Mouse (Mus musculus) liver (tissue): ENCODE results near the gene Trmt2a.

Experiments used
- DNase-seq: peaks from one replicate; pipeline ENCODE4 v3.0.0-alpha.2; 2020; ENCODE audit warnings: mixed read lengths

Gene Trmt2a

DNA sequence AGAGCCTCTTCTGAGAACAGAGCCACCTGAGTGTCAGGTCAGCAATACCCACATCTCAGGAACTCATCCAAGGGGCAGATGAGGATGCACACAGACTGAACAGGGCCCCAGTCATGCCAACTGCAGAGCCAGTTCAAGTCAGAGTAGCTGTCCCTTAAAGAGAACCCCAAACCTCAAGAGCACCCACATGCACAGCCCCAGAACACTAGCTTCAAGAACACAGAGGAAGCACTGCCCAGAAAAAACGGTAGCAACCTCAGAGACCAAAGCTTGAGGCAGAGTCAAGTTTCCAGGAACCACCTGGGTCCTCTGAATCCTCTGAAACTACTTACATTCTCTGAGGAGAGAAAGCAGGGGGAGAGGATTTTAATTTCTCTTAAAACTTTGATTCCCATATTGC lies 15.0 kb upstream of the Trmt2a start:
- no peak for DNase-seq

DNA sequence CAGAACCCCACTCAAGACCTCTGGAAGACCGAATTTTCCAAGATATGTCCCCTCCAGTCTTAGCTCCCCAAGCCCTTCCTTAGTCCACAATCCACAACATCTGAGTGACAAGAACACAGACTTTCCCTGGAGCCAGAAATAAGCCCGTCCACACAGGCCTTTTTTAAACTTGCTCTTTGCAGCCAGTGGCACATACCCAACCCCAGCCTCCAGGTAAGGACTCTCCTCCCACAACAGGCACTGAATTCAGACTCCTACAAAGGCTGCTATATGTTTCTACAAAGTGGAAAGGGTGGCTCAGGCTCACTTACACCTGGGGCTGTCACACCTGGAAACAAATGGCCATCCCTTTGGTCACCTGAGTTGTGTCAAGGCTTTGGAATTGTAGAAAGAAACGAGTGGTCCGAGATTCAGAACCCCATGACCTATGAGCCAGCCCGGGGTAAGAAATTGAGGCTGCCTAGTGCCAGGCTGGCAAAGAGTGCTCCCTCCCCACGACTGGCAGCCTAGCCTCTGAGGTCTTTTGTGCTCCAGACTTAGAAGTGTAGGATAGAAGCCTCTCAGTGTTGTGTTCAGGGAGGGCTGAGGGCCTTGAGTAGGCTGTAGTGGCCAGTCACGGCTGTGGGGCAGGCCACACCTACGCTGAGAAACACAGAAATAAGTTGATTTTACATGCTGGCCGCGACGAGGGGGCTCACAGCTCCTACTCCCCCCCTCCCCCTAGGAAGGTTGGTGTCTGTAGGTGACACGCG lies 14.4 kb upstream of the Trmt2a start:
- DNase-seq = no peak

DNA sequence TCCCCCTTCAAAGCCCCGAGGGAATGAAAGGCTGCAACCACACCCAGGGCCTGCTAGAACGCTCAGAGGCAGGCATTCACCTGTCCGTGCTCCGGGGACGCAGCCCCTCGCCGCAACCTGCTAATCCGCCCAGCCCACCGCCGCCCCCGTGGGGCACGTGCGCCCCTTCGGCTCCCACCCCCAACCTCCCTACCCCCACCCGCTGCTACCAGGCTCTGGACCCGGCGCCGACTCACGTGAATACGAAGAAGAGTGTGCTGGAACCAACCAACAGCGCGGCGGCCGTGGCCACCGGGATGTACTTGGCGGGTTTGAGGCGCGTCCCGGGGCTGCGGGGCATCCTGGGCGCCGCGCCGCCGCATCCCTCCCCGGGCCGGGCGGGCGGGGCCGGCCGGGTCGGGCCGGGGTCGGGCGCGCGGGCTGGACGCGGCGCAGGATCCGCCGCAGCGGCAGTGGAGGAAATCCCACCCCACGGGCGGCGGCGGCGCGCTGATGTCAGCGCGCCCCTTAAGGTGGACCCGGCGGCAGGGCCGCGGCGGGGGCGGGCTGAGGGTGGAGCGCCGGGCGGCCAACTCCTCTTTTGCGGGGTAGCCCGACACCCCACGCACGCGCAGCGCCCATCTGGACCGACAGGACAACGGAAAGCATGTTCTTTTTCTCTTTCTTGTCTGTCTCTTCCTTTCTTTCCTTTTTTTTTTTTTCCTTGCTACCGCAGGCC lies 13.6 kb upstream of the Trmt2a start, which contains the start of gene Zdhhc8:
Zdhhc8 (minus strand) TSS at position 466 of the 718 bp plus-strand sequence.
- peak; percentile 68 for DNase-seq

GRCm38 (mm10) chr16:18235389-18236065 lies 13.0 kb upstream of the Trmt2a start:
- DNase-seq = peak; percentile 51

DNA sequence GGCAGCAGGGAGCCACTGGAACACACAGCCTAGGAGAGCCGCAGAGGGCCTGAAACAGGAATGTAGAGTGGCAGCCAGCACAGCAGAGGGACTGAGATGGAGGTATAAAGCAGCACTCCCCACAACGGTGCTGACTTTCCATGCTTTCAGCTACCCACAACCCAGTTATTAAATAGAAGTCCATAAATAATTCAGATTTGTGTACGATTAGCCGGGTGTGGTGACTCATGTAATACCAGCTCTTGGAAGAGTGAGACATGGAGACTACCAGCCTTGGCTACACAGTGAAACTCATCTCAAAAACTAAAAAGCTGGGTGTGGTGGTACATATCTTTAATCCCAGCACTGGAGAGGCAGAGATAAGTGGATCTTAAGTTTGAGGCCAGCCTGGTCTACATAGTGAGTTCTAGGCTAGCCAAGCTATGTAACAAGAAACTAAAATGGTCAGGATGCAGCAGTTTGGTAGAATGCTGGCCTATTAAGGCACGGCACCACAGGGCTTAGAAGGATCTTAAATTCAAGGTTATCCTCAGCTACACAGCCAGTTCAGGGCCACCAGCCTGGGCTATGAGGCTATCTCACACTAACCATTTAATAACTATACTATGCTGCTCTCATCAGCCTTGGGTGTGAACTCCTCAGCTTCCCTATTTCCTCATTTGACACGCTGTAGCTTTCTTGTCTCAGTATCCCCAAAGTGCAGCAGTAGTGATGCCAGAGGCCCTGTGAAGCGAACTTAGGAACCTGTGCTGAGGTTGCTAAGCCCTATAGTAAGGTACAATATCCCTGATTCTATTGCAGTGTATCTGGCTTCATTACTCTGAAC lies 11.6 kb upstream of the Trmt2a start:
- DNase-seq = no peak

DNA sequence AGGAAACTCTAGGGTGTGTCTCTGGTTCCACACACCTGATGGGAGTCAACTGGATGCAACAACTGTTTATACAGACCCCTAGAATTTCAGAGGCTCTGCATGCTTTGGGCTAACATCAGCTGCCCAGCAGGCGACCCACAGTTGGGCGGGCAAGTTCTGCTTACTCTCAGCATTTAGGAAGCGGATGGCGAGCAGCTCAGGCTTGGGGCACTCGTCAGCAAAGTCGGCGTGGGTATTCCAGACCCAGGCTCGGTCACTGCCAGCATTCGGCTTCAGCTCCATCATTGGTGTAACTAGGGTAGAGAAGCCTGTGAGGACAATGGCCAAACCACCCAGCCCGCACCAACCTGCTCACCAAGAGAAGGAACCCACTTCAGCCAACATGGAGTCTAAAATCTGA lies 6.9 kb upstream of the Trmt2a start:
- DNase-seq = no peak

DNA sequence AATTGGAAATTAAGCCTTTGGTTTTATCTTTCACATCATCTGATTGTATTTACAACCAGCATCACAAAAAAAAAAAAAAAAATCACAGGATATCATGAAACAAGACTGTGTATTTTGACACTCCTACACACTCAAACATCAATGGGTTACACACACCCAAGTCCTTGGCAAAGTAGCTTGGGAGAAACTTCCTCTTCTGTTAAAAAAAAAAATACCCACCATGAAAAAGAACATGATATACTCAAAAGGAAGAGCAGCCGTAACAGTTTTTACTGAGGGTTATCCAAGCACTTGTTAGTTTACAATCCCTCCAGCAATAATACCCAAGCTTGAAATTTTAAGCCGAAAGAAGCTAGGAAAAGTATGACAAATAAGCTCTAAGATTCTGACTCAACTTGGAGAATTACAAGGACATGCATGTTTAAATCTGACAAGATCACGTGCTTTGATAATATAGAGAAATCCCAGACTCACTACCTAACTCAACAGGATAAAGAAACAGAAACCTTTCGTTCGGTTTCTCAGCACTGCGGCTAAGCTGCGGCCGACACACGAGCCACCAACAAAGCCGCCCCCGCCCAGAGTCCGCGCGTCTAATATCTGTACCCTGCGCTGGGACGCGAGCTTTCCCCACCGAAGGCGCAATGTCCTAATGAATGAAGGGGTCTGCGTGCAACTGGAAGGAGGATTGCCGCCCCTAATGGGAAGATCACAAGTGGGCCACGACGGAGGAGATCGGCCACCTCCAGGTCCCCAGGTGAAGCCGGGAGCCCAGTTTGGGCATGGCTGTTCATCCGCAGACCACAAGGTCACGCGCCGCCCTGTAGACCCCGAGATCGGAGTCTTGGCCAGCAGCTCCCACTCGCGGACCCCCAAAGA lies 719 bp upstream of the Trmt2a start:
- DNase-seq = peak; percentile 58

DNA sequence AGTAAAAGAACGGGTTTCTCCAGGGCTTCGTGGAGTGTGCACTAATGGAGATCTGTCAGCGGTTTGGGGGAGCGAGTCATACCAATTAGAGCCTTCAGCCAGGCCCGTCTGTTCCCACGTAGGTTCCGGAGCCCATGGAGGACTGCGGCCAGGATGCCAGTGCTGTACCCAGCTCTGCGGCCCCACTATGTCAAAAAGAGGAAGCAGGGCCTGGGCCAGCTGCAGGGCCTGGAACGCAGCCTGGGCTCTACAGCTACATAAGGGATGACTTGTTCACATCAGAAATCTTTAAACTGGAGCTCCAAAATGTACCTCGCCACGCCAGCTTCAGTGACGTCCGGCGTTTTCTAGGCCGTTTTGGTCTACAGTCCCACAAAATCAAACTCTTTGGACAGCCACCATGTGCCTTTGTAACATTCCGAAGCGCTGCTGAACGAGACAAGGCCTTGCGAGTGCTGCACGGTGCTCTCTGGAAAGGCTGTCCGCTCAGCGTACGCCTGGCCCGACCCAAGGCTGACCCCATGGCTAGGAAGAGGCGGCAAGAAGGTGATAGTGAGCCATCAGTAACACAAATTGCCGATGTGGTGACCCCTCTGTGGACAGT lies 987 bp downstream of the Trmt2a start:
- peak; percentile 51 for DNase-seq

DNA sequence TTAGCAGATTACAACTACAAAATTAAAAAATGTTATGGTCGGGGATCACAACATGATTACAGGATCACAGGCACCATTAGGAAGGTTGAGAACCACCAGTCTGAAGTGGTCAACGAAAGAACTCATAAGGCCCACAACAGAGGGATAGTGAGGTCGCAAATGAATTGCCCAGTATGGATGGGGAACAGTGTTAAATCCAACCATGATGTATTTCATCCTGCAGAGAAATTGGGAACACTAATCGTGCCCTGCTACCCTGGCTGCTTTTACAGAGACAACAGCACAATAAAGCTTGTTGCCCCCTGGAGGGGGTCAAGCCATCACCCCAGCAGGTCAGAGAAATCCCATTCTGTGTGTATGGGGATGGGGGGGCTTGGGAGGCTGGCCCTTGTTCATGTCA lies 1.8 kb downstream of the Trmt2a start:
- no peak for DNase-seq

GRCm38 (mm10) chr16:18250828-18251790 lies 2.6 kb downstream of the Trmt2a start:
- DNase-seq = peak; percentile 16

DNA sequence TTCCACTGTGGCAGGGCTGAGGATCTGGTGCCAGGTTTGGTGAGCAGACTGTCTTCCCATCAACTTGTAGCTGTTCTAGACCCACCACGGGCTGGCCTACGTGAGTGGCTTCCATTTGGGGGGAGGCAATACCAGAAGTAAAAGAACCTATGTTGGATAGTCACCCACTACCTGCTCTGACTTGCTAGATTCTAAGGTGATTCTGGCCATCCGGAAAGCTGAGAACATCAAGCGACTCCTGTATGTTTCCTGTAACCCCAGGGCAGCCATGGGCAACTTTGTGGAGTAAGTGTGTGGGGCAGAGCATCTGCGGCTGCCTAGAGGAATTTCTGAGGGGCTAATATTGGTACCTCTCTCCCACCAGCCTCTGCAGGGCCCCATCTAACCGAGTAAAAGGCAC lies 4.3 kb downstream of the Trmt2a start:
- no peak for DNase-seq

DNA sequence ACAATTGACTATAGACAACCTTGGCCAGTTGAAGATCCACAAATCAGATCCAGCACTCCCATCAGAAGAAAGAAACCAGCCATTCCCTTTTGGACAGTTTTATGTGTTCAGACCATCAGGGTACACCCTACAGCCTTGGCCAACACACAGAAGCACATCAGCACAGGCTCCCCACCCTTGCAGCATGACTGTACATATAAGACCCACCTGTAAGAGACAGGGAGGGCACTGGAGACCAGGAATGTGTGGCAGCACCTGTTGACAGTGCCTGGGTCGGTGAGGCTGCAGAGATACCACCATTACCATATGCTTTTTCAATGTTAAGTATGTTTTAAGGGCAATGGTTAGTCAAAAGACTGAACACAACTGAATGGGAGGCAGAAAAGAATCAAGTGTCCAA lies 5.4 kb downstream of the Trmt2a start:
- DNase-seq = no peak

DNA sequence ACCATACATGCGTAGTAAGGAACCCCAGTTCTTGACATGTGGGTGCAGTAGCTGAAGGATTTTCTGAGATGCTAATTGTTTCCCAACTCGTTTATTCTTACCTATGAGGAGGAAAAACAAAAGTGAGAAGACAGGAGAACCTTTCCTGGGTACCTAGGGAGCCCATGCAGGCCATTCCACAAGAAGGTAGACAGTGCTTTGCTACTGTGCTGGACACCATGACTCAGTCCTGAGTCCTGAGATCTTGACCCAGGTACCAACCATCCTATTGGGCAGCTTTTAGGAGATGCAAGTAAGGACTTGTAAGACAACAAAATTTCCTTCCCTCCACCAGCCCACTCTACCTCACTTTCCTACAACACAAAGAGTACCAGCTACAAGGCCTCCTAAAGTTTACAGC lies 9.7 kb downstream of the Trmt2a start, which contains the start of gene Gm49776:
Gm49776 (minus strand) TSS at position 101 of the 400 bp plus-strand sequence.
- DNase-seq = no peak

GRCm38 (mm10) chr16:18265024-18265423 lies 16.5 kb downstream of the Trmt2a start:
- DNase-seq = no peak

- no peak for DNase-seq
Measured at GRCm38 (mm10) chr16:18268182-18268581, 19.7 kb downstream of the Trmt2a start.

- no peak for DNase-seq
Measured at GRCm38 (mm10) chr16:18275166-18275565, 26.7 kb downstream of the Trmt2a start.

DNA sequence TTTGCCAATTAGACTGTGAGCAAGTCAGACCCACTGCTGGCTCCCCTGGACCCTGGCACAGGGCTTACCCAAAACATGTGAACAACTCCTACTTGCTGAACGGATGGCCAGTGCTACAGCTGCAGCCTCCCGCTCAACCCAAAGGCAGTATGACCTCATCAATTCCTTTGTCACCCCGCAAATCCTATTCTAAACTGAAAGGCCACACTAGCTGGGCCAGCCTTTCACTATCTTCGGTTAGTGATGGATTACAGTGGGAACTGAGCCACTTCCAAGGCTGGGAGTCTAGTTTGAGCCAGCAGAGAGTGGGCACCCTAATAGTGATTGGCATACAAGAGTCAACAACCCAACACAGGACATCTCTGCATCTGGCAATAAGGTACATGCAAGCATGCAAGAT lies 39.7 kb downstream of the Trmt2a start:
- no peak for DNase-seq

- peak; percentile 86 for DNase-seq
Measured at GRCm38 (mm10) chr16:18288581-18289061, 40.1 kb downstream of the Trmt2a start.

- DNase-seq = peak; percentile 99
Measured at GRCm38 (mm10) chr16:18289067-18289588, 40.6 kb downstream of the Trmt2a start, which contains the start of gene Dgcr8. Gene Dgcr8 (minus strand): TSS chr16:18289246.
